Mouse (Mus musculus) adrenal gland, postnatal 14 days (tissue): Measurements from ENCODE around the gene Iqcf1. TPM values are rescaled to one million over a fixed set of nuclear protein-coding genes. Genes with fewer than 3 reads are reported as not detected.

Experiments
- DNase-seq: peaks from one replicate; pipeline ENCODE4 v3.0.0; 2021; ENCODE audit warnings: mixed read lengths
- long read RNA-seq, 2 experiments: library from polyadenylated mRNA; stranded (forward); transcript quantifications; one replicate each; pipeline ENCODE4 v2.0.0; 2021
- total RNA-seq: library from RNA; stranded (reverse); gene quantifications from 2 replicates; pipeline ENCODE4 v1.2.3, GENCODE M21; 2021

Iqcf1 gene
- not detected in 2 replicates for total RNA-seq
- long read RNA-seq, experiment 1: 0 reads
- long read RNA-seq, experiment 2: 0 reads

DNA sequence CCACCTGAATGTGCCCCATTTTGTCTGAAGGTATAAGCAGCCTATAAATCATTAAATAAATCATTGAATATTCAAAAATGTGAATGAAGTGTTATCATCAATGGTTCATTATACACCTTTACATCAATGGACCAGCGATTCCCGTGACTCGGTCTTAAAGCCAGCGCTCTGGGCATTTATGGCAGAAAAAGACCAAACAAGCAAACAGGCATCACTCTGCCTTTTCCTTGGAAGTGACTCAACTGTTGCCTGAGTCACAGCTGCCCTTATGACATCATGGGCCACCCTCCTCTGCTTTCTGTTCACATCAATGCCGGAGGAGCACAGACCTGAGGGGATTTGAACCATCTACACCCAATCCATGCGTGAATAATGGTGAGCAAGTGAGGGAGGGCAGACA is at the start of gene Iqcf1:
TSS of gene Iqcf1 (plus strand) at position 301 of the 400 bp plus-strand sequence.
- DNase-seq: no peak

GRCm38 (mm10) chr9:106450661-106451060 is 49.1 kb upstream of the Iqcf1 start:
- DNase-seq: peak; percentile 81

DNA sequence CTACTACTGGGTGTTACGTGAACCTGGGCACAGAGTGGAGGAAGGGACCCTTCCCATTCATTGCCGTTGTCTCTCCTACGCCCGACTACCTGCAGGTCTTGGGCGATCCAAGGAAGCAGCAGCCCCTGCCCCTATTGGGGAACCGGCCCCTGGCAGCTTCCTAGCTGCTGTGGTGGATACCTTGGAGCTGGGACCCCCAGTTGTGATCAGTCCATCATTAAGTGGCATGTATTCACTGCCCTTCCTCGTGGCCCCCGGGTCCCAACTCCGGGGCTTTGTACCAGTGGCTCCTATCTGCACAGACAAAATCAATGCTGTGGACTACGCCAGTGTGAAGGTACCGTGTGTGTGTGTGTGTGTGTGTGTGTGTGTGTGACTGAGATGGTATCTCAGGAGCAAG is 48.5 kb upstream of the Iqcf1 start:
- no peak for DNase-seq

GRCm38 (mm10) chr9:106451899-106452298 is 47.9 kb upstream of the Iqcf1 start:
- no peak for DNase-seq

DNA sequence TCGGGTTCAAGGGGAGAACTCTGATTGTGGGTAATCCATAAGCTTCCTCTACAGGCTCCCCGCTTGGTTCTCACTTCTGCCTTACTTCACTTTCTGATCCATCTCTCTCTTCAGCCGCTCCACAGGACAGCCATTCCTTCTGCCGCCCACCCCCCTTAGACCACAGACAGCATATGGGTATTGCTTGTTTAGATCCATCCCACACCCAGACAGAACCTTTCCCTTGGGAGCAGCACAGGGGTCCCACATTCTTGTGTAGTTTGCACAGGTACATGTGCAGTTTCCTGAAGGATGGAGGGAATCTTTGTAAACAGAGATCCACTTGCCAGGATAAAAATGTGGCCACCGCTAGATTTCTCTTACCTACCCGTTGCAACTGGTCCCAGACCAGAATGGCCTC is 47.4 kb upstream of the Iqcf1 start:
- no peak for DNase-seq

DNA sequence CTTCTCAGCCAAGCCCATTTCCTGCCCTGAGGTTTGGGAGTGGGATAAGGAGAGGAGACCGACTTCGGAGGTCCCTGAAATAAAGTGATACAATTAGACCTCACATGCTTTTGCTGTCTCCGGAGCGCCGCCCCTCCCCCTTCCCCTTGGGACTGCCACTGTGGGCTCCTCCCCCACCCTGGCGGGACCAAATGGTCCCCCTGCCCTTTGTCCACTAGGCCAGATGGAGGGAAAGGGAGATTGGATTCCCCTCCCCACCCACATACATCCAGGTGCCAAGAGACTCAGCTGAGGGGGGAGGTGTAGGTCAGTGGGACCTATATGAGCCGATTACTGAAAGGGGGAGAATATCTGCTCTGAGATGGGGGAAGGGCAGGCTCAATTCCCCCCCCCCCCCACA is 46.9 kb upstream of the Iqcf1 start:
- no peak for DNase-seq

- DNase-seq: peak; percentile 73
Measured at GRCm38 (mm10) chr9:106453271-106454070, 46.3 kb upstream of the Iqcf1 start, which contains the start of gene Pcbp4. Pcbp4 (plus strand) TSS chr9:106453291.

GRCm38 (mm10) chr9:106454071-106454761 is 45.6 kb upstream of the Iqcf1 start:
- no peak for DNase-seq

DNA sequence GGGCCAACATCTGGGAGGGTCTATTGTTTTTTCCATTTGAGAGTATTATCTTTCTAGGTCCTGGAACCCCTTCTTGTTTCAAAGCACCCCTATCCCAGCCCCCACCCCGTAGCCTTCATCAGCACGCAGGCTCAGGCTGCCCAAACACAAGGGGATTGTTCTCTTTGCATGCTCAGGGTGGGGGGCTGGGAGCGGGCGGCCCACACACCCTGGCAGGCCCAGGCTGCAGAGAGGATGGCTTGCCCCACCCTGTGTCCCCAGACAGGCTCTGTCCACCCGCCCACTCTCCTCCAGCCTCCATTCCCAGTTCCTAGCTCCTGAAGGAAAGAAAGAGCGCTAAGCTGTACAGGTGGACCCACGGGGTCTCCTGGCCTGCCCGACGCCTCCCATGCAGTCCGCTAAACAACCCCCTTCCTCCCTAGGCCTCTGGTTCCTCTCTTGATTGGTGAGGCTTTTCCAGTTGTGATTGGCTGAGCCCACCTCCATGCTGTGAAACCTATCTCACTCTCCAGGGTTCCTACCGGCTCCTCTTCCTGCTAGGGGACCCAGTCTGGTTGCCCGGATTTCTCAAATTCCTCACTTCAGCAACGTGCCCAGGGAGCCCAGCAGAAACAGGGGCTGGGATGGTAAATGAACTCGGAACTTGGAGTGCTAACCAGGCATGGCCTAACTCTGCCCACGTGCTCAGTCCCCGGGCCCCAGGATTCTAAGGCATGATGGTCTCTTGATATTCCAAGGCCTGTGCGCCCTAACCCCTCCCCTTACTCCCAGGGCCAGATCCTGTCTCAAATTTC is 44.7 kb upstream of the Iqcf1 start:
- no peak for DNase-seq

DNA sequence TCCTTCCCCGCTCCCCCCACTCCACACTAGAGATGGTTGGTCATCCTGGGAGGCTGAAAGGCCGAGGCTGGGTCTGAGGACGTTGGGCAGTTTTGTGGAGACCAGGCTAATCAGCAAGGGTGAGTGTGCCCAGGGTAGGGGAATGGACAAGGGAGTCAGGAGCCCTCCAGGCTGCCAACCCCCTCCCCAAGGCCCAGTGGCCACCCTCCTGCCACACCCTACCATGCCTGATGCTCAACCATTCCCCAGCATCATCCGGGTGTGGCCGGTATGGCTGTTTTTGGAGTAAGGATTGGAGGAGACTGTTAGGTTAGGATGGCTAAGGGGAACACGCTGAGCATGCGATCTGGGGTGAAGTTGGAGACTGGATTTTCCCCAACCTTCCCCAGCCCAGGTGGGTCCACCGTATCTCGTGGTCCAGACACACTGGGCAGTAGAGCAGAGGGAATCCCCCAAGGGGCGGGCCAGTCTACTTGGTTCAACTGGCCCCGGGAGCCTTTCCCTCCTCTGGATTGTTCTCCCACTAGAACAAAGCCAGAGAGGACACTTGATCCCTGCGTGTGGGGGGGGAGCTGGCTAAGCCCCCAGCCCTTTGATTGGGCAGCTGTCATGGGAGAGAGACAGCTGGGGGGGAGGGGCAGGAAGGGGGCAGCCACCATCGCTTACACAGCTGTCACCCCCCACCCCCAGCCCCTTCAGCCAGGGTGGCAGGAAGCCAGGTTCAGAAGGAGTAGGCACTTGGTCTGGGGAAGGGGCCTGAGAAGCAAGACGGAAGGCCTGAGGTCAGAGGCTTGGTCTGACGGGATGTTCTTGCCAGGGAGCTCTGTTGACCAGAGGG is 43.2 kb upstream of the Iqcf1 start:
- DNase-seq: no peak

- no peak for DNase-seq
Measured at GRCm38 (mm10) chr9:106457163-106457559, 42.6 kb upstream of the Iqcf1 start.

GRCm38 (mm10) chr9:106457920-106458319 is 41.8 kb upstream of the Iqcf1 start:
- DNase-seq: no peak

- DNase-seq: no peak
Measured at GRCm38 (mm10) chr9:106459946-106460345, 39.8 kb upstream of the Iqcf1 start.

DNA sequence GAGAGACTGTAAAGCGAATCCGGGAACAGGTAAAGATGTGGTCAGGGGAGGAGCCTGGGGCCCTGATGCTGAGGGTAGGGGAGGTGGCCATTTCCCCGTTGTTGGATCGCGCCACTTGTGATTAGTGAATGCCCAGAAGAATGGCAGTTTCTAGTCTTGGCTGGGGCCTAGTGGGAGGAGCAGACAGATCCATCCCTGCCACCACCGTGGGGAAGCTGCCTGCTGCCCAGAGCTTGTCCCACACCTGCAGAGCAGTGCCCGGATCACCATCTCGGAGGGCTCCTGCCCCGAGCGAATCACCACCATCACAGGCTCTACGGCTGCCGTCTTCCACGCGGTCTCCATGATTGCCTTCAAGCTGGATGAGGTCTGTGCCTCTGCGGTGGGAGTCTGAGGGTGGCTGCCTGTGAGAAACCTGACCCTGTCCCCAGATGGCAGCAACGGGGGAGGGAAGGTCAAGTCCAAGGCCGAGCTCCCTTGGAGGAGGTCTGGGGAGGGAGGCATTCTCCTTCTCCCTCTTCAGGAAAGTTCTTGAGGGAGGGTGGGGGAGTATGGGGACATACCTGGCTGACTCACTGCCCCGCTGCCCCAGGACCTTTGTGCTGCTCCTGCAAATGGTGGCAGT is 39.3 kb upstream of the Iqcf1 start:
- DNase-seq: no peak

GRCm38 (mm10) chr9:106461026-106461415 is 38.7 kb upstream of the Iqcf1 start:
- no peak for DNase-seq

DNA sequence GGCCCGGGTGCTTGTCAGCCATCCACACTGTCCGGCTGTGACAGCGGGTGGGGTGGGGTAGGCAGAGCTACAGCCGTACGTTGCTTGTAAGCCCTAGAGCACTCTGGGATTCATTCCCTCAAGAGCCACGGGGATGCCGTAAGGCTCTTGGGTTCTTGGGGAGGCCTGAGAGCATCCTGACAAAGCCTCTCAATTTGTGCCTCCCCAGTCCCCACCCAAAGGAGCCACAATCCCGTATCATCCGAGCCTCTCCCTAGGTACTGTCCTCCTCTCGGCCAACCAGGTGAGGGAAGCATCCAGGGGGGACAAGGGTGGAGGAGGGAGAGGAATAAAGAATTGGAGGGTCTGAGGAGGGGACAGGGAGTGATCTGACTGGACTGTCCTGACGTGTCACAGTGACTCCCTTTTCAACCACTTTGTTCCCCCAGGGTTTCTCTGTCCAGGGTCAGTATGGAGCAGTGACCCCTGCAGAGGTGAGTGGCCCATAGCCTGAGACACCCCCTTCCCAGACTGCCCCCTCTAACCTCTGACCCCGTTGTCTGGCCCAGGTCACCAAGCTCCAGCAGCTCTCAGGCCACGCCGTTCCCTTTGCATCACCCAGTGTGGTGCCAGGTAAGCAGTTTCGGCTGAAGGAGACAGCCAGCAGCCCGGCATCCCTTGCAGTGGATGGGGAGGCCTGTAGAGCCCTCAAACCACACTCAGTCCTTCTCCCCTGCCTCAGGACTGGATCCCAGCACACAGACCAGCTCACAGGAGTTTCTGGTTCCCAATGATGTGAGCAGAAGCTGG is 37.9 kb upstream of the Iqcf1 start:
- no peak for DNase-seq

GRCm38 (mm10) chr9:106462430-106462800 is 37.4 kb upstream of the Iqcf1 start:
- DNase-seq: no peak

GRCm38 (mm10) chr9:106463122-106464063 is 36.4 kb upstream of the Iqcf1 start:
- DNase-seq: no peak
